Mouse (Mus musculus) neural tube, embryonic 13.5 days (tissue): ENCODE data around the gene Pex11b. TPM values are rescaled to one million over a fixed set of nuclear protein-coding genes. Genes with fewer than 3 reads are reported as not detected.
"Not testable (repeated sequence)": the region's sequence is repeated elsewhere in the genome, so short reads cannot be mapped to it uniquely, and the experiment has no call there.

Source experiments
- ATAC-seq: fragments of 200-750 bp; cut with Nextera tagmentation; 2 replicates; pipeline ENCODE4 v1.8.0; 2017; ENCODE audit warnings: low read depth, mild to moderate bottlenecking, moderate TSS enrichment, moderate library complexity
- H3K27ac ChIP-seq: fragments of 300-500 bp; sonication (generic); replicated peaks from 2 replicates; pipeline ENCODE4 v1.5.1; 2015; ENCODE audit warnings: moderate library complexity, mild to moderate bottlenecking, inconsistent platforms
- H3K27me3 ChIP-seq: fragments of 300-500 bp; sonication (generic); 2 replicates; pipeline ENCODE4 v1.6.1; 2015; ENCODE audit warnings: mild to moderate bottlenecking, inconsistent platforms
- H3K36me3 ChIP-seq: fragments of 300-500 bp; sonication (generic); 2 replicates; pipeline ENCODE4 v1.6.1; 2015; ENCODE audit warnings: mild to moderate bottlenecking, inconsistent platforms
- H3K4me1 ChIP-seq: fragments of 300-500 bp; sonication (generic); replicated peaks from 2 replicates; pipeline ENCODE4 v1.6.1; 2015; ENCODE audit warnings: inconsistent platforms
- H3K4me2 ChIP-seq: fragments of 300-500 bp; sonication (generic); 2 replicates; pipeline ENCODE4 v1.6.1; 2015; ENCODE audit warnings: inconsistent platforms, mild to moderate bottlenecking, moderate library complexity
- H3K4me3 ChIP-seq: fragments of 300-500 bp; sonication (generic); 2 replicates; pipeline ENCODE4 v1.5.1; 2015; ENCODE audit warnings: mild to moderate bottlenecking, inconsistent platforms
- H3K9ac ChIP-seq: fragments of 300-500 bp; sonication (generic); 2 replicates; pipeline ENCODE4 v1.6.1; 2015; ENCODE audit warnings: moderate library complexity, mild to moderate bottlenecking, inconsistent platforms
- H3K9me3 ChIP-seq: fragments of 300-500 bp; sonication (generic); 2 replicates; pipeline ENCODE4 v1.6.1; 2016; ENCODE audit warnings: inconsistent platforms
- WGBS: fragments of 180-500 bp; shearing (Covaris S2); methylation state at CpG from one replicate; pipeline ENCODE4 v1.1.7; 2015; 5-methylcytosine and 5-hydroxymethylcytosine counted together
- polyA plus RNA-seq: library from polyadenylated mRNA; unstranded; fragments of >200 nt; fragmentation: Nextera tagmentation; extraction: Ambion mirVana; gene quantifications from 2 replicates; pipeline ENCODE4 v1.2.1, GENCODE M21; 2015

Pex11b gene
- polyA plus RNA-seq, 1 experiment from 2014 or later = 51.3 TPM

- Histone ChIP-seq H3K27ac (no peak overlapping the region), H3K9ac (0 out of 2 replicates have a peak overlapping the region, but pooled peaks have one; percentile 84), H3K4me2 (peak overlapping the region; percentile 99), H3K27me3 (peaks cover 13% of the 10 kb centered on the region), H3K4me3 (peak overlapping the region; percentile 54; the same call in 1 of the 2 replicates), H3K36me3 (peaks cover 3% of the 10 kb centered on the region; the same call in 1 of the 2 replicates), H3K4me1 (peaks cover 81% of the 10 kb centered on the region), H3K9me3 (no peaks in the 10 kb centered on the region)
- ATAC-seq = no peak
- 75% methylated on average over 3 of the region's 3 CpGs for WGBS
Observed at GRCm38 (mm10) chr3:96599411-96599810, 35.8 kb upstream of the Pex11b start.

GRCm38 (mm10) chr3:96600639-96601250 is 34.4 kb upstream of the Pex11b start, which contains the start of gene Lix1l:
TSS of gene Lix1l (plus strand) at chr3:96601149.
- peaks cover 6% of the 10 kb centered on the region for H3K36me3 ChIP-seq
- peak within 1 kb of the TSS; percentile 97 for H3K27ac ChIP-seq
- peak within 1 kb of the TSS; percentile 84 for H3K4me3 ChIP-seq
- peak within 1 kb of the TSS; percentile 82 for H3K4me2 ChIP-seq
- WGBS = under 1% methylated on average over 22 of the region's 27 CpGs
- H3K9ac ChIP-seq = peak within 1 kb of the TSS; percentile 98
- peak; percentile 91 for ATAC-seq
- peaks cover 90% of the 10 kb centered on the region for H3K4me1 ChIP-seq
- H3K9me3 ChIP-seq = no peaks in the 10 kb centered on the region
- H3K27me3 ChIP-seq = 0 out of 2 replicates have a peak, but pooled peaks cover 4% of the 10 kb centered on the region

GRCm38 (mm10) chr3:96601251-96601787 is 33.9 kb upstream of the Pex11b start:
- peak; percentile 65 for ATAC-seq
- peaks cover 84% of the 10 kb centered on the region for H3K4me1 ChIP-seq
- H3K27ac ChIP-seq = peak overlapping the region; percentile 97
- H3K9me3 ChIP-seq = no peaks in the 10 kb centered on the region
- peak overlapping the region; percentile 84 for H3K4me3 ChIP-seq
- 1% methylated on average over 19 of the region's 40 CpGs for WGBS
- H3K36me3 ChIP-seq = peaks cover 6% of the 10 kb centered on the region
- H3K27me3 ChIP-seq = 0 out of 2 replicates have a peak, but pooled peaks cover 3% of the 10 kb centered on the region
- peak overlapping the region; percentile 82 for H3K4me2 ChIP-seq
- peak overlapping the region; percentile 98 for H3K9ac ChIP-seq

- WGBS = 13% methylated on average over 10 of the region's 10 CpGs
- peak overlapping the region; percentile 84 for H3K4me3 ChIP-seq
- no peak for ATAC-seq
- peaks cover 81% of the 10 kb centered on the region for H3K4me1 ChIP-seq
- H3K9ac ChIP-seq = peak overlapping the region; percentile 98
- H3K27ac ChIP-seq = peak overlapping the region; percentile 97
- peak overlapping the region; percentile 82 for H3K4me2 ChIP-seq
- H3K27me3 ChIP-seq = 0 out of 2 replicates have a peak, but pooled peaks cover 3% of the 10 kb centered on the region
- no peaks in the 10 kb centered on the region for H3K9me3 ChIP-seq
- peaks cover 6% of the 10 kb centered on the region for H3K36me3 ChIP-seq
Observed at GRCm38 (mm10) chr3:96601941-96602703, 33.1 kb upstream of the Pex11b start.

- 22% methylated on average over 5 of the region's 5 CpGs for WGBS
- Histone ChIP-seq H3K4me2 (peak overlapping the region; percentile 82), H3K27me3 (0 out of 2 replicates have a peak, but pooled peaks cover 3% of the 10 kb centered on the region), H3K36me3 (peaks cover 6% of the 10 kb centered on the region), H3K4me1 (peaks cover 78% of the 10 kb centered on the region), H3K9me3 (no peaks in the 10 kb centered on the region), H3K27ac (peak overlapping the region; percentile 97), H3K9ac (peak overlapping the region; percentile 98), H3K4me3 (peak overlapping the region; percentile 84)
- ATAC-seq = no peak
Observed at GRCm38 (mm10) chr3:96602704-96603084, 32.5 kb upstream of the Pex11b start.

GRCm38 (mm10) chr3:96603311-96603710 is 31.9 kb upstream of the Pex11b start:
- peaks cover 6% of the 10 kb centered on the region for H3K36me3 ChIP-seq
- H3K4me2 ChIP-seq = peak overlapping the region; percentile 82
- peak overlapping the region; percentile 84 for H3K4me3 ChIP-seq
- peak overlapping the region; percentile 98 for H3K9ac ChIP-seq
- ATAC-seq = no peak
- H3K27ac ChIP-seq = peak overlapping the region; percentile 97
- WGBS = 36% methylated on average over 5 of the region's 5 CpGs
- 0 out of 2 replicates have a peak, but pooled peaks cover 3% of the 10 kb centered on the region for H3K27me3 ChIP-seq
- H3K4me1 ChIP-seq = peaks cover 72% of the 10 kb centered on the region
- no peaks in the 10 kb centered on the region for H3K9me3 ChIP-seq

GRCm38 (mm10) chr3:96606007-96606406 is 29.2 kb upstream of the Pex11b start:
- not testable (repeated sequence) for H3K36me3 ChIP-seq, H3K27ac ChIP-seq, H3K4me3 ChIP-seq, ATAC-seq, H3K9me3 ChIP-seq, H3K27me3 ChIP-seq, H3K4me2 ChIP-seq, H3K9ac ChIP-seq
- H3K4me1 ChIP-seq = peaks cover 48% of the 10 kb centered on the region
- 91% methylated on average over 4 of the region's 4 CpGs for WGBS

- no peak for ATAC-seq
- no peak overlapping the region for H3K27ac ChIP-seq
- peaks cover 48% of the 10 kb centered on the region for H3K4me1 ChIP-seq
- H3K36me3 ChIP-seq = peaks cover 9% of the 10 kb centered on the region
- H3K4me2 ChIP-seq = no peak overlapping the region
- no peak overlapping the region for H3K9ac ChIP-seq
- H3K27me3 ChIP-seq = no peaks in the 10 kb centered on the region
- H3K9me3 ChIP-seq = no peaks in the 10 kb centered on the region
- H3K4me3 ChIP-seq = no peak overlapping the region
- WGBS = 89% methylated on average over 4 of the region's 4 CpGs
Observed at GRCm38 (mm10) chr3:96606618-96607017, 28.6 kb upstream of the Pex11b start.

- no peaks in the 10 kb centered on the region for H3K27me3 ChIP-seq
- H3K9me3 ChIP-seq = no peaks in the 10 kb centered on the region
- H3K36me3 ChIP-seq = peaks cover 77% of the 10 kb centered on the region
- H3K27ac ChIP-seq = no peak overlapping the region
- H3K4me2 ChIP-seq = no peak overlapping the region
- H3K9ac ChIP-seq = no peak overlapping the region
- no peak overlapping the region for H3K4me3 ChIP-seq
- WGBS = 95% methylated on average over 3 of the region's 3 CpGs
- ATAC-seq = no peak
- no peaks in the 10 kb centered on the region for H3K4me1 ChIP-seq
Observed at GRCm38 (mm10) chr3:96617941-96618340, 17.2 kb upstream of the Pex11b start.

GRCm38 (mm10) chr3:96623201-96623600 is 12.0 kb upstream of the Pex11b start:
- Histone ChIP-seq H3K4me1 (no peaks in the 10 kb centered on the region), H3K4me3 (no peak overlapping the region), H3K27me3 (no peaks in the 10 kb centered on the region), H3K4me2 (no peak overlapping the region), H3K9me3 (no peaks in the 10 kb centered on the region), H3K27ac (no peak overlapping the region), H3K9ac (no peak overlapping the region), H3K36me3 (peaks cover 79% of the 10 kb centered on the region)
- whole genome bisulfite sequencing = 91% methylated on average over 4 of the region's 4 CpGs
- no peak for ATAC-seq

- Histone ChIP-seq H3K27me3 (no peaks in the 10 kb centered on the region), H3K27ac (peak within 1 kb of the TSS; percentile 67), H3K4me1 (peaks cover 28% of the 10 kb centered on the region), H3K9me3 (no peaks in the 10 kb centered on the region), H3K4me2 (peak within 1 kb of the TSS; percentile 87), H3K36me3 (peaks cover 47% of the 10 kb centered on the region), H3K4me3 (peak within 1 kb of the TSS; percentile 70), H3K9ac (peak within 1 kb of the TSS; percentile 81)
- 1% methylated on average over 48 of the region's 48 CpGs for WGBS
- ATAC-seq = peak; percentile 91
Observed at GRCm38 (mm10) chr3:96629729-96630600, 5.2 kb upstream of the Pex11b start, which contains the start of gene Rbm8a. TSS of gene Rbm8a (plus strand) at chr3:96629933.
